Mouse (Mus musculus): ENCODE results near the gene Ercc6. TPM values are rescaled to one million over a fixed set of nuclear protein-coding genes. Genes with fewer than 3 reads are reported as not detected.

Ercc6 gene
- 10 to 100 TPM; 10.7 to 10.8 TPM for total RNA-seq (2021)

GRCm38 (mm10) chr14:32513336-32514032 is at the start of gene Ercc6:
Ercc6 (plus strand) TSS chr14:32513521.
- peak; percentile 96 for DNase-seq

- DNase-seq = no peak
Measured at GRCm38 (mm10) chr14:32464601-32465505, 48.5 kb upstream of the Ercc6 start, which contains the start of gene Slc18a3. Slc18a3 (minus strand) TSS chr14:32464850.

- no peak for DNase-seq
Measured at GRCm38 (mm10) chr14:32465506-32465870, 47.8 kb upstream of the Ercc6 start.

GRCm38 (mm10) chr14:32465889-32466288 is 47.4 kb upstream of the Ercc6 start, which contains the start of gene Chat:
Chat (minus strand) TSS chr14:32465989.
- DNase-seq = no peak

- DNase-seq = peak; percentile 81
Measured at GRCm38 (mm10) chr14:32467606-32468005, 45.7 kb upstream of the Ercc6 start.

- DNase-seq = peak; percentile 67
Measured at GRCm38 (mm10) chr14:32472996-32473395, 40.3 kb upstream of the Ercc6 start.

GRCm38 (mm10) chr14:32476559-32476958 is 36.8 kb upstream of the Ercc6 start:
- no peak for DNase-seq

- no peak for DNase-seq
Measured at GRCm38 (mm10) chr14:32477581-32477980, 35.7 kb upstream of the Ercc6 start.

GRCm38 (mm10) chr14:32482061-32482460 is 31.3 kb upstream of the Ercc6 start:
- DNase-seq = no peak

GRCm38 (mm10) chr14:32492521-32492920 is 20.8 kb upstream of the Ercc6 start:
- no peak for DNase-seq

- no peak for DNase-seq
Measured at GRCm38 (mm10) chr14:32496115-32496850, 17.0 kb upstream of the Ercc6 start.

GRCm38 (mm10) chr14:32501303-32501702 is 12.0 kb upstream of the Ercc6 start:
- no peak for DNase-seq

GRCm38 (mm10) chr14:32502764-32503688 is 10.3 kb upstream of the Ercc6 start:
- no peak for DNase-seq

GRCm38 (mm10) chr14:32503897-32504296 is 9.4 kb upstream of the Ercc6 start:
- DNase-seq = no peak

GRCm38 (mm10) chr14:32506329-32506728 is 7.0 kb upstream of the Ercc6 start:
- DNase-seq = no peak

- no peak for DNase-seq
Measured at GRCm38 (mm10) chr14:32507216-32507615, 6.1 kb upstream of the Ercc6 start.

GRCm38 (mm10) chr14:32508105-32508835 is 5.1 kb upstream of the Ercc6 start:
- no peak for DNase-seq

GRCm38 (mm10) chr14:32509443-32509961 is 3.8 kb upstream of the Ercc6 start:
- DNase-seq = no peak

- DNase-seq = no peak
Measured at GRCm38 (mm10) chr14:32512912-32513311, 409 bp upstream of the Ercc6 start.

GRCm38 (mm10) chr14:32516086-32516485 is 2.8 kb downstream of the Ercc6 start:
- no peak for DNase-seq

- DNase-seq = no peak
Measured at GRCm38 (mm10) chr14:32518543-32518942, 5.2 kb downstream of the Ercc6 start.
